ENCODE assay signal across 8 mouse cellular contexts in the genomic region with DNA sequence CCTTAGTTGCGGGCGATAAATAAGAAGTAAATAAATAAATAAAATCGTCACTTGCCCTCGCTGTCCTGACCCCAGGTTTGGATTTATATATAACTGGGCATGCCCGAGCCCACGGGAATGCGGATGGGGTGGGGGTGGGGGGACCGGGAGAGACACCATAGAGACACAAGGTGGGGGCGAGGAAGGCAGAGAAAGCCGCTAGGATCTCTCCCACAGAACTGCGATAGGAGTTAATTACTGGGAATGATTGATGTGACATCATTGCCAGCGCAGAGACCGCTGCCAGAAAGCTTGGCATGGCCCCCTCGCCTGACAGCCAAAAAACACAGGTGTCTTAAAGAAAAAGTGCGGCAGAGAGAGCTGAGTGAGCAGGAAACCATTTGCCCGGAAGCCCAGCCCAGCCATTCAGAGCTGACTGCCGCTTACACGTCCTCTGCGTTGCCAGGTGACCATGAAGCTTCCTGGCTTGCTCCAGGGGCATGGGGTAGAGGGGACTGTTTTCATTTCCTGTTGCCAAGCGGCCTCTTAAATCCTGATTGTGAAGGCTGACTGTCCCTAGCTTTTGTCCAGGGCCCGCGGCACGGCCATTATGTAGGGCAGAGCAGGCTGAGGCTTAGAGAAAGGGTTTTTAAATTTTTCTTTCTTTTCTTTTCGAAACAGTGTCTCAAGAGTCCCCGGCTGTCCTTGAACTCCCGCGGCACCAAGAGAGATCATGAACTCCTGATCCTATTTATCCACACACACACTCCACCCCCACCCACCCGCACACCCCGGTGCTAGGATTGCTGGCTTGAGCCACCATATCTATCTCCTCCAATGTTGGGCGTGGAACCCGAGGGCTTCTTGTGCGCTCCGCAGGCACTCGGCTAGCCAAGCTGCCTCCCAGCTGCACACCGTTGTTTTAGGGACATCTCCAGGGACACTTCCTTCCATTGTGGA. TPM values are rescaled to one million over a fixed set of nuclear protein-coding genes. Genes with fewer than 3 reads are reported as not detected.
DNase-seq lines count a peak whose midpoint lies in the region; ATAC-seq and TF ChIP-seq lines count a peak whose summit lies in the region.

No protein-coding gene starts in this region.

- H3K9ac ChIP-seq in hindbrain, embryonic 14.5 days, result peak overlapping the region; percentile 54; the same call in 1 of the 2 replicates

- peak; percentile 92 for ATAC-seq in activated CD4-positive, CD25-positive, alpha-beta regulatory T cell, adult 4 months
- ATAC-seq in hindbrain, embryonic 14.5 days (ENCODE audit: low FRiP score), result peak; percentile 89

- peak; percentile 77 for DNase-seq in gastrocnemius, adult 2 months
- peak; percentile 81 for DNase-seq in hindbrain, embryonic 14.5 days (ENCODE audit: low spot score)
- peak; percentile 57 for DNase-seq in left cerebral cortex, adult 11 months (ENCODE audit: low spot score)
- DNase-seq in lung, postnatal 14 days, result peak; percentile 80
- DNase-seq in ovary, postnatal 36 days (ENCODE audit: low spot score), result peak; percentile 71
- peak; percentile 87 for DNase-seq in thymus, postnatal 14 days

- TF ChIP-seq POLR2A in cortical plate, adult 2 months (IDR thresholded peaks at IDR 0.05; ENCODE audit: extremely low read depth, insufficient read depth, low read length), result peak; percentile 78

- 18% methylated on average over 35 of the region's 35 CpGs for WGBS in hindbrain, embryonic 14.5 days

- no peaks in the 10 kb centered on the region for H3K9me3 ChIP-seq in hindbrain, embryonic 14.5 days (ENCODE audit: control insufficient read depth, low read length)

- H3K4me3 ChIP-seq in cortical plate, adult 2 months (ENCODE audit: insufficient read depth, low read length), result peak overlapping the region; percentile 31
- H3K4me3 ChIP-seq in gastrocnemius, adult 2 months, result peak overlapping the region; percentile 76
- peak overlapping the region; percentile 34 for H3K4me3 ChIP-seq in hindbrain, embryonic 14.5 days (replicated peaks; ENCODE audit: low read length)

- no peak for TF ChIP-seq CTCF in cortical plate, adult 2 months (IDR thresholded peaks at IDR 0.05; ENCODE audit: extremely low read depth, insufficient read depth, low read length)
- no peak for TF ChIP-seq CTCF in gastrocnemius, adult 2 months (IDR thresholded peaks at IDR 0.05)

- H3K27ac ChIP-seq in cortical plate, adult 2 months (ENCODE audit: insufficient read depth, low read length), result no peak overlapping the region
- peak overlapping the region; percentile 74 for H3K27ac ChIP-seq in gastrocnemius, adult 2 months
- H3K27ac ChIP-seq in hindbrain, embryonic 14.5 days, result peak overlapping the region; percentile 67

- peaks cover 3% of the 10 kb centered on the region; the same call in 1 of the 2 replicates for H3K4me1 ChIP-seq in cortical plate, adult 2 months (ENCODE audit: control insufficient read depth, insufficient read depth, low read length)
- H3K4me1 ChIP-seq in hindbrain, embryonic 14.5 days (replicated peaks; ENCODE audit: control insufficient read depth, insufficient read depth, low read length), result peaks cover 26% of the 10 kb centered on the region

- no peaks in the 10 kb centered on the region for H3K36me3 ChIP-seq in hindbrain, embryonic 14.5 days (replicated peaks; ENCODE audit: control insufficient read depth, insufficient read depth)

- intact Hi-C loops in gastrocnemius, adult 2 months (cut with DNase I), result no loop called here

- H3K4me2 ChIP-seq in hindbrain, embryonic 14.5 days (replicated peaks), result peak overlapping the region; percentile 60

- no peaks in the 10 kb centered on the region for H3K27me3 ChIP-seq in hindbrain, embryonic 14.5 days (ENCODE audit: control insufficient read depth, insufficient read depth, low read length)

RNA-seq across cellular contexts. Expression of a gene that starts 29.1 kb away (rescaled TPM):
- polyA plus RNA-seq in activated CD4-positive, CD25-positive, alpha-beta regulatory T cell, adult 4 months (2017; shearing (Covaris generic)), result 1 to 10 TPM; 5.7 to 7.0 TPM
- polyA plus RNA-seq in cortical plate, adult 2 months (2012; rRNA removed), result 40.8 and 41.2 TPM in 2 replicates
- total RNA-seq in gastrocnemius, adult 2 months (2021), result 10 to 100 TPM; 29.2 to 47.3 TPM
- polyA plus RNA-seq in hindbrain, embryonic 14.5 days (2014; fragmentation: Nextera tagmentation; extraction: Ambion mirVana), result 5.8 and 6.5 TPM in 2 replicates
